Comparison of ENCODE assay signal across 18 mouse cellular contexts in the genomic region with DNA sequence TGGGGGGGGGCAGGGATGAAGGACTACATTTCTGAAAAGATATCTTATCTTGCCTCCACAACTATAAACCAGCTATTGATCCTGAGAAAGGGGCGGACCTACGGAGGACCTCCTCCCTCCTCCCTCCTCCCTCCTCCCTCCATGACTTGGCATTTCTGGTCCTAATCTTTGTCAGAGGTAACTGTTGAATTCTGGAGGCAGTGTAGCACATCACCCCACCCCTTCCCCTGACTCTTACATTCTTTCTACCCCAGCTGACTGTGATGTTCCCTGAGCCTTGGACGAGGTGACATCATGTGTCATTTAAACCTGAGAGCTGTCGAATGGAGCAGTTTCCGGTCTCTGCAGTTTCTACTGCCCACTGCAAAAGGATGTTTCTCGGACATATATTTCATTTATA. TPM values are rescaled to one million over a fixed set of nuclear protein-coding genes. Genes with fewer than 3 reads are reported as not detected.
DNase-seq lines count a peak whose midpoint lies in the region; ATAC-seq and TF ChIP-seq lines count a peak whose summit lies in the region.
"Had no signal": no experiment of that assay in that cellular context is flagged by ENCODE, and none has a peak within 500 bp of the region (broad histone marks: within the 10 kb centered on the region; RNA-seq: fewer than 3 reads in every experiment).

No protein-coding gene starts in this region.

- WGBS in liver, embryonic 11.5 days, result 59% methylated on average over 6 of the region's 6 CpGs
- WGBS in liver, embryonic 15.5 days (ENCODE audit: insufficient replicate concordance), result 40% methylated on average over 6 of the region's 6 CpGs
- WGBS in kidney, embryonic 14.5 days, result 73% methylated on average over 6 of the region's 6 CpGs

- no peak overlapping the region for H3K4me3 ChIP-seq in G1E (ENCODE audit: low read depth, low read length)
- H3K4me3 ChIP-seq in liver, embryonic 11.5 days (ENCODE audit: low read depth, low read length), result no peak overlapping the region
- H3K4me3 ChIP-seq in liver, embryonic 15.5 days (replicated peaks), result no peak overlapping the region
- H3K4me3 ChIP-seq in kidney, embryonic 14.5 days (ENCODE audit: low read length), result no peak overlapping the region
- H3K4me3 ChIP-seq: embryonic facial prominence, embryonic 10.5 days; forebrain, embryonic 13.5 days; heart, embryonic 12.5 days; hindbrain, embryonic 15.5 days had no signal

- peak; percentile 31 for DNase-seq in 416B (ENCODE audit: low read depth)
- peak; percentile 52 for DNase-seq in G1E (ENCODE audit: low spot score)
- DNase-seq in liver, embryonic 11.5 days (ENCODE audit: low spot score), result no peak
- DNase-seq in left cerebral cortex, adult 18-20 months (ENCODE audit: low spot score in 2 of 2), result no peak
- DNase-seq: adrenal gland, postnatal 10 days; cerebellum, adult 18-20 months; cerebellum, adult 9-11 months; forebrain, postnatal 0 days; gastrocnemius, postnatal 14 days had no signal

- H3K4me1 ChIP-seq in G1E (ENCODE audit: insufficient read depth, low read depth, low read length), result peaks cover 74% of the 10 kb centered on the region
- peaks cover 5% of the 10 kb centered on the region for H3K4me1 ChIP-seq in liver, embryonic 11.5 days (replicated peaks; ENCODE audit: control insufficient read depth, insufficient read depth, low read length)
- peaks cover 15% of the 10 kb centered on the region for H3K4me1 ChIP-seq in liver, embryonic 15.5 days (replicated peaks)
- H3K4me1 ChIP-seq in kidney, embryonic 14.5 days (ENCODE audit: control insufficient read depth, insufficient read depth, low read length), result no peaks in the 10 kb centered on the region

- H3K9ac ChIP-seq in liver, embryonic 11.5 days (ENCODE audit: low read depth, low read length), result no peak overlapping the region
- H3K9ac ChIP-seq in liver, embryonic 15.5 days, result no peak overlapping the region
- H3K9ac ChIP-seq in kidney, embryonic 14.5 days (ENCODE audit: low read depth, low read length), result no peak overlapping the region
- H3K9ac ChIP-seq: forebrain, embryonic 13.5 days; forebrain, postnatal 0 days; heart, embryonic 12.5 days; hindbrain, embryonic 15.5 days had no signal

- peaks cover 8% of the 10 kb centered on the region; the same call in 1 of the 2 replicates for H3K27me3 ChIP-seq in G1E (ENCODE audit: insufficient read depth, low read length)
- no peaks in the 10 kb centered on the region for H3K27me3 ChIP-seq in liver, embryonic 11.5 days (replicated peaks; ENCODE audit: control insufficient read depth, insufficient read depth, low read length)
- peaks cover 11% of the 10 kb centered on the region for H3K27me3 ChIP-seq in liver, embryonic 15.5 days
- no peaks in the 10 kb centered on the region for H3K27me3 ChIP-seq in kidney, embryonic 14.5 days (ENCODE audit: control insufficient read depth, insufficient read depth, low read length)
- H3K27me3 ChIP-seq: CH12.LX; forebrain, embryonic 13.5 days; heart, embryonic 12.5 days; hindbrain, embryonic 15.5 days; Patski had no signal

- ATAC-seq in G1E (ENCODE audit: extremely low read depth, insufficient number of reproducible peaks, low FRiP score, poor library complexity, severe bottlenecking), result peak; percentile 77
- ATAC-seq in liver, embryonic 11.5 days (replicated peaks; ENCODE audit: low FRiP score), result peak; percentile 70
- peak; percentile 57 for ATAC-seq in liver, embryonic 15.5 days (ENCODE audit: insufficient read depth)
- ATAC-seq in kidney, embryonic 14.5 days (ENCODE audit: low FRiP score, low TSS enrichment), result no peak
- no peak for ATAC-seq in activated CD4-positive, CD25-positive, alpha-beta regulatory T cell, adult 4 months
- ATAC-seq: forebrain, embryonic 13.5 days; forebrain, postnatal 0 days; Patski had no signal

- H3K27ac ChIP-seq in liver, embryonic 11.5 days (ENCODE audit: low read depth, low read length), result no peak overlapping the region
- H3K27ac ChIP-seq in liver, embryonic 15.5 days (replicated peaks), result no peak overlapping the region
- no peak overlapping the region for H3K27ac ChIP-seq in kidney, embryonic 14.5 days (ENCODE audit: low read depth, low read length)
- H3K27ac ChIP-seq: embryonic facial prominence, embryonic 10.5 days; forebrain, embryonic 13.5 days; hindbrain, embryonic 15.5 days had no signal

- no peak for TF ChIP-seq CTCF in G1E (IDR thresholded peaks at IDR 0.05; ENCODE audit: low read depth, low read length)

- no peaks in the 10 kb centered on the region for H3K36me3 ChIP-seq in G1E (replicated peaks)
- H3K36me3 ChIP-seq in liver, embryonic 11.5 days (ENCODE audit: control insufficient read depth, insufficient read depth, low read length), result no peaks in the 10 kb centered on the region
- no peaks in the 10 kb centered on the region for H3K36me3 ChIP-seq in liver, embryonic 15.5 days (replicated peaks)
- no peaks in the 10 kb centered on the region for H3K36me3 ChIP-seq in kidney, embryonic 14.5 days (ENCODE audit: control insufficient read depth, insufficient read depth, low read length)
- H3K36me3 ChIP-seq: embryonic facial prominence, embryonic 10.5 days; heart, embryonic 12.5 days; hindbrain, embryonic 15.5 days had no signal

- peaks cover 5% of the 10 kb centered on the region for H3K9me3 ChIP-seq in G1E (replicated peaks)
- 0 out of 2 replicates have a peak, but pooled peaks cover 2% of the 10 kb centered on the region for H3K9me3 ChIP-seq in liver, embryonic 11.5 days (ENCODE audit: control insufficient read depth, low read length)
- H3K9me3 ChIP-seq in liver, embryonic 15.5 days (replicated peaks), result 0 out of 2 replicates have a peak, but pooled peaks cover 6% of the 10 kb centered on the region
- H3K9me3 ChIP-seq in kidney, embryonic 14.5 days (ENCODE audit: control insufficient read depth, low read length), result peaks cover 6% of the 10 kb centered on the region; the same call in 1 of the 2 replicates
- H3K9me3 ChIP-seq: hindbrain, embryonic 15.5 days had no signal

- H3K4me2 ChIP-seq in liver, embryonic 11.5 days, result no peak overlapping the region
- no peak overlapping the region for H3K4me2 ChIP-seq in liver, embryonic 15.5 days
- no peak overlapping the region for H3K4me2 ChIP-seq in kidney, embryonic 14.5 days (replicated peaks; ENCODE audit: low read depth, low read length)
- H3K4me2 ChIP-seq: forebrain, embryonic 13.5 days; heart, embryonic 12.5 days; hindbrain, embryonic 15.5 days had no signal

RNA-seq across cellular contexts. Expression of gene Tnrc18, which starts 36.1 kb away (rescaled TPM):
- 30.2 and 36.3 TPM in 2 replicates for total RNA-seq in G1E (2014; fragmentation: Nextera tagmentation)
- total RNA-seq in G1E (2017), result 4.6 and 5.4 TPM in 2 replicates
- polyA plus RNA-seq in G1E (2012), result 81.6 and 90.7 TPM in 2 replicates
- 10.9 and 11.1 TPM in 2 replicates for polyA plus RNA-seq in liver, embryonic 11.5 days (2014; fragmentation: Nextera tagmentation; extraction: Ambion mirVana)
- 3.4 and 3.7 TPM in 2 replicates for polyA plus RNA-seq in liver, embryonic 15.5 days (2015; fragmentation: Nextera tagmentation; extraction: Ambion mirVana)
- 32.7 and 41.1 TPM in 2 replicates for polyA plus RNA-seq in kidney, embryonic 14.5 days (2014; fragmentation: Nextera tagmentation; extraction: Ambion mirVana)
- total RNA-seq in left cerebral cortex, adult 18-20 months (2021), result 100 to 1,000 TPM; 116 to 122 TPM
- 1 to 10 TPM; 4.1 to 4.3 TPM for polyA plus RNA-seq in activated CD4-positive, CD25-positive, alpha-beta regulatory T cell, adult 4 months (2017; shearing (Covaris generic))

RNA-seq across cellular contexts. Expression of gene Fbxl18, which starts 41.6 kb away (rescaled TPM):
- 10.8 and 16.2 TPM in 2 replicates for total RNA-seq in G1E (2014; fragmentation: Nextera tagmentation)
- total RNA-seq in G1E (2017), result 4.6 and 5.5 TPM in 2 replicates
- polyA plus RNA-seq in G1E (2012), result 14.8 and 21.3 TPM in 2 replicates
- 6.7 TPM in 2 replicates for polyA plus RNA-seq in liver, embryonic 11.5 days (2014; fragmentation: Nextera tagmentation; extraction: Ambion mirVana)
- polyA plus RNA-seq in liver, embryonic 15.5 days (2015; fragmentation: Nextera tagmentation; extraction: Ambion mirVana), result 3.3 and 4.2 TPM in 2 replicates
- polyA plus RNA-seq in kidney, embryonic 14.5 days (2014; fragmentation: Nextera tagmentation; extraction: Ambion mirVana), result 11.7 and 14.6 TPM in 2 replicates
- total RNA-seq in left cerebral cortex, adult 18-20 months (2021), result 10 to 100 TPM; 28.7 to 28.8 TPM
- 10 to 100 TPM in 1 of 2 experiments, 1 to 10 TPM in 1; 2.1 to 13.9 TPM for polyA plus RNA-seq in activated CD4-positive, CD25-positive, alpha-beta regulatory T cell, adult 4 months (2017; shearing (Covaris generic))

RNA-seq across cellular contexts. Expression of gene Actb, which starts 53.0 kb away (rescaled TPM):
- total RNA-seq in G1E (2014; fragmentation: Nextera tagmentation) (5,110 and 5,465 TPM in 2 replicates), G1E (2017) (4,783 and 4,919 TPM in 2 replicates)
- 1,879 and 3,214 TPM in 2 replicates for polyA plus RNA-seq in G1E (2012)
- polyA plus RNA-seq in liver, embryonic 11.5 days (2014; fragmentation: Nextera tagmentation; extraction: Ambion mirVana), result 11,958 and 12,749 TPM in 2 replicates
- polyA plus RNA-seq in liver, embryonic 15.5 days (2015; fragmentation: Nextera tagmentation; extraction: Ambion mirVana), result 5,733 and 6,728 TPM in 2 replicates
- polyA plus RNA-seq in kidney, embryonic 14.5 days (2014; fragmentation: Nextera tagmentation; extraction: Ambion mirVana), result 14,375 and 16,963 TPM in 2 replicates
- total RNA-seq in left cerebral cortex, adult 18-20 months (2021), result 1,000 to 10,000 TPM; 2,346 to 2,379 TPM
- over 10,000 TPM; 26,186 to 54,151 TPM for polyA plus RNA-seq in activated CD4-positive, CD25-positive, alpha-beta regulatory T cell, adult 4 months (2017; shearing (Covaris generic))

Comparison
In these comparisons a context has a peak if more than half of its experiments do, and no peak if none do; other contexts are left out.
1. DNase-seq: peak in 416B (single experiment) and G1E (single experiment); none in liver, embryonic 11.5 days (single experiment) and left cerebral cortex, adult 18-20 months (0 of 2).
2. ATAC-seq: peak in G1E (single experiment), liver, embryonic 11.5 days (single experiment) and liver, embryonic 15.5 days (single experiment); none in kidney, embryonic 14.5 days (single experiment) and activated CD4-positive, CD25-positive, alpha-beta regulatory T cell, adult 4 months (single experiment).